Mouse (Mus musculus): ENCODE measurements around the gene Rnf149. TPM values are rescaled to one million over a fixed set of nuclear protein-coding genes. Genes with fewer than 3 reads are reported as not detected.
"Not testable (repeated sequence)": the region's sequence is repeated elsewhere in the genome, so short reads cannot be mapped to it uniquely, and the experiment has no call there.

The Rnf149 gene
- polyA plus RNA-seq, 1 experiment from 2014 or later: 18.9 TPM

DNA sequence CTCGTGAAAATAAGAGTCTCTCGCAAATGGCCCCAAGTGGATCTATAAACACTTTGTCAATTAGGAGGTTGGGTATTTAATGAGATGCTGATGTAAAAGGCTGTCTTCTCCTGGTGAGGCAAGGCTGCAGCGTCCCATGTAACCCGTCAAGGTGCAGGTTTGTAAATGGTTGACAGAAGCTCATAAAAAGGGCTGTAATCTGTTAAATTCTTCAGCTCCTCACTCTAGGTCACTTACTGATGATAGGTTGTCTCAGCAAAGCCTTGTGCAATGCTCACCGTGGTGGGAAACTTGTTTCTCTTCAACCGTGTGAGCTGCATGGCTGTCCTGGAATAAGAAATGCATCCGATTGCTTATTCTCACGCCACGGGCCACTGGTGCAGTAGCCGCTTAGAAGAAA, 16.6 kb upstream of the Rnf149 start:
- no peak for DNase-seq (ENCODE audit: extremely low spot score, low spot score)
- no peaks in the 10 kb centered on the region for H3K9me3 ChIP-seq
- H3K27ac ChIP-seq: no peak overlapping the region
- no peaks in the 10 kb centered on the region for H3K36me3 ChIP-seq (replicated peaks)
- H3K27me3 ChIP-seq (ENCODE audit: poor library complexity, severe bottlenecking): no peaks in the 10 kb centered on the region
- 88% methylated on average over 10 of the region's 10 CpGs for WGBS
- H3K4me1 ChIP-seq: no peaks in the 10 kb centered on the region
- no peak overlapping the region for H3K4me3 ChIP-seq

DNA sequence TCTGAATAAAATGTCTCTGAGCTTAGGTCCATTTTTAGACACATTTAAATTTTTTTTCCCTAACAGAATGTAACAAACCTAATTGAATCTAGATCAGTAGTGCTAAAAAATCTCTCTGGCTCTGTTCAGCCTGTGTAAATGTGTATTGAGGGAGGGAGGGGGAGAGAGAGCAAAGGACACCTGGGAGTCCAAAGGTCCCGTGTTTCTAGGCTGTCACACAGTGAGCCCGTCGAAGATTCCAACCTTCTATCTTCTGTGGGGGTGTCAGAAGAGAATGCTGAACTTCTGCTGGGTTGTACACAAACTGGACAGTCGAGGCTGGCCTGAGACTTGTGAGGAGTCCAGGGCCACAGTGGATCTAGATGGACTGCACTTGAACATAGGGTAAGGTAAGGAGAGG, 14.9 kb upstream of the Rnf149 start:
- H3K4me3 ChIP-seq: no peak overlapping the region
- H3K9me3 ChIP-seq: no peaks in the 10 kb centered on the region
- H3K27me3 ChIP-seq (ENCODE audit: poor library complexity, severe bottlenecking): no peaks in the 10 kb centered on the region
- H3K27ac ChIP-seq: no peak overlapping the region
- H3K4me1 ChIP-seq: no peaks in the 10 kb centered on the region
- WGBS: 83% methylated on average over 4 of the region's 4 CpGs
- no peak for DNase-seq (ENCODE audit: extremely low spot score, low spot score)
- no peaks in the 10 kb centered on the region for H3K36me3 ChIP-seq (replicated peaks)

DNA sequence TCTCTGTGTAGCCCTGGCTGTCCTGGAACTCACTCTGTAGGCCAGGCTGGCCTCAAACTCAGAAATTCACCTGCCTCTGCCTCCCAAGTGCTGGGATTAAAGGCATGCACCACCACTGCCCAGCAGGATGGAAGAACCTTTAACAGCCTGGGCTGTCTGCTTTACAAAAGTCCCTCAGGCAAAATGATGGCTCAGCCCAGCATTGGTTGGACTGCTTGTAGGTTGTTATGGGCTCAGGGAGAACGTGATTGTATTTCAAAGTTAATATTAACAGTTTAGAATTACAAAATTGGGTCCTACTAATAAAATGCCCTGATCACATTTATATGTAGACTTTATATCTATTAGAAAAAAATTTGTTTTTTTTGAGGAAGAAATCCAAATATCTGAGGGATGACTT, 14.4 kb upstream of the Rnf149 start:
- not testable (repeated sequence) for H3K27me3 ChIP-seq (ENCODE audit: poor library complexity, severe bottlenecking); H3K9me3 ChIP-seq; H3K4me1 ChIP-seq; H3K4me3 ChIP-seq; H3K36me3 ChIP-seq (replicated peaks); H3K27ac ChIP-seq; DNase-seq (ENCODE audit: extremely low spot score, low spot score)
- WGBS: 78% methylated on average over 1 of the region's 1 CpGs

DNA sequence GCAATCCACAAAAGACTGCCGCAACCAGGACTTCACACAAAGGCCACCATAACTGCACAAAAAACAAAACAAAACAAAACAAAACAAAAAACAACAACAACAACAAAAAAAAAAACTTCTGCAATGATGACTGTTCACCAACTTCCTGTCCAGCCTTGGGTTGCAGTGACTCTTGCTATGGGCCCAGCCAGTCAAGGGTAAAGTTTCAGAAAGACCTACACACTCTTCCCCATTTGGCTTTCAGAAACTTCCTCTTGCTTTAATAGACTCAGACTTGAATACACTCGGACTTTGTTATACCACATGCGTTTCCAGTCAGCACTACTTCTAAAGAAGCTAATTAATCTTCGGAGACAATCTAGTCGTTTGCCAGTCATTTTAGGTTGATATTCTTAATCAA, 13.0 kb upstream of the Rnf149 start:
- no peak overlapping the region for H3K4me3 ChIP-seq
- WGBS: 88% methylated on average over 5 of the region's 5 CpGs
- H3K9me3 ChIP-seq: no peaks in the 10 kb centered on the region
- H3K36me3 ChIP-seq (replicated peaks): no peaks in the 10 kb centered on the region
- H3K4me1 ChIP-seq: no peaks in the 10 kb centered on the region
- DNase-seq (ENCODE audit: extremely low spot score, low spot score): no peak
- no peak overlapping the region for H3K27ac ChIP-seq
- no peaks in the 10 kb centered on the region for H3K27me3 ChIP-seq (ENCODE audit: poor library complexity, severe bottlenecking)

DNA sequence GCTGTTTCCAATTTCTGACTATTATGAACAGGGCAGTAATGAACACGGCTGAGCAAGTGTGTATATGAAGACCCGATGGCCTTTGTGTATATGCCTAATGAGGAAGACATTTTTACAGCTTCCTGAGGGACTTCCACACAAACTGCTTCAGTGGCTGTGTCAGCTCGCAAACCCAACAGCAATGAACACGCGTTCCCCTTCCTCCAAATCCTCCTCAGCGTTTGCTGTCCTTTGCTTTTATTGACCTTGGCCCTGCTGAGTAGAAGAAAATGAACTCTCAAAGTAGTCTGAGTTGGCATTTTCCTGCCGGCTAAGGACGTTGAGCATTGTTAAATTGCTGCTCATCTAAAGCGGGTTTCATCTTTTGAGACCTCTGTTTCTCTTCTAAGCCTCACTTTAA, 8.2 kb upstream of the Rnf149 start:
- no peak overlapping the region for H3K27ac ChIP-seq
- H3K9me3 ChIP-seq: no peaks in the 10 kb centered on the region
- no peaks in the 10 kb centered on the region for H3K27me3 ChIP-seq (ENCODE audit: poor library complexity, severe bottlenecking)
- no peaks in the 10 kb centered on the region for H3K4me1 ChIP-seq
- H3K36me3 ChIP-seq (replicated peaks): no peaks in the 10 kb centered on the region
- no peak for DNase-seq (ENCODE audit: extremely low spot score, low spot score)
- no peak overlapping the region for H3K4me3 ChIP-seq
- 91% methylated on average over 9 of the region's 9 CpGs for WGBS

DNA sequence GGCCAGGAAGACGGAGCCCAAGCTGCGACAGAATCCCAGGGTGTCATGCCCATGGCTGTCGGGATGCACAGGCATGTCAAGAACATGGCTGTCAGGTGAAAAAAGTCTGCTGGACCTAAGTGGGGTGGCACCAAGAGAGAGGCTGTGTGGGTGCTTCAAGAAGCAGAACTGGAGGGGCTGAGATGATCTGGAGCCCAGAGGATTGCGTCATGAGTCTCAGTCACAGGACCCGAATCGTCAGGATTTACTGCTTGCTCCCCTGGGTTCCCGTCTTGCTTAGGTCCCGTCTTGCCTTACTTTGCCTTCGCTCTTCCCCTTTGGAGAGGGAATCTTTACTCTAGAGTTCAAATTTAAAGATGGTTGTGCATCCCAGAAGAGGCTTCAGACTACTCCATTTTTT, 6.0 kb upstream of the Rnf149 start:
- Histone ChIP-seq H3K27me3 (ENCODE audit: poor library complexity, severe bottlenecking) (no peaks in the 10 kb centered on the region), H3K27ac (no peak overlapping the region), H3K36me3 (replicated peaks) (no peaks in the 10 kb centered on the region), H3K9me3 (no peaks in the 10 kb centered on the region), H3K4me3 (no peak overlapping the region), H3K4me1 (peaks cover 7% of the 10 kb centered on the region)
- WGBS: 91% methylated on average over 9 of the region's 9 CpGs
- DNase-seq (ENCODE audit: extremely low spot score, low spot score): no peak

DNA sequence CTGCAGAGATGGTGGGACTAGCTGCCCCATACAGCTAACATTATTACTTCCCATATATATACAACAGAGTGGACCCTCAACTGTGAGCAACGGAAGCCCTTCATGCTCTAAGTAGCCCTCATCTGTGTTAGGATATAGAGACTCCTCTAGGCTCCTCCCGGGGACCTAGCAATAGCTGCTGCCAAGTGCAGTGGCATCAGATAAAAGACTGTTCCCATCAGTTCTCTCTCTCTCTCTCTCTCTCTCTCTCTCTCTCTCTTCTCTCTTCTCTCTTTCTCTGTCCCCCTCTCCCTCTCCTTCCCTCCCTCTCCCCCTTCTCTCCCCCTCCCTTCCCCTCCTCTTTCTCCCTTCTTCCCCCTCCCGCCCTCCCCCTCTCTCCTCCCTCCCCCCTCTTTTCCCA, 4.0 kb upstream of the Rnf149 start:
- Histone ChIP-seq H3K36me3 (replicated peaks) (no peaks in the 10 kb centered on the region), H3K27ac (no peak overlapping the region), H3K4me1 (peaks cover 14% of the 10 kb centered on the region), H3K27me3 (ENCODE audit: poor library complexity, severe bottlenecking) (no peaks in the 10 kb centered on the region), H3K9me3 (no peaks in the 10 kb centered on the region), H3K4me3 (no peak overlapping the region)
- WGBS: 90% methylated on average over 2 of the region's 3 CpGs
- DNase-seq (ENCODE audit: extremely low spot score, low spot score): no peak

DNA sequence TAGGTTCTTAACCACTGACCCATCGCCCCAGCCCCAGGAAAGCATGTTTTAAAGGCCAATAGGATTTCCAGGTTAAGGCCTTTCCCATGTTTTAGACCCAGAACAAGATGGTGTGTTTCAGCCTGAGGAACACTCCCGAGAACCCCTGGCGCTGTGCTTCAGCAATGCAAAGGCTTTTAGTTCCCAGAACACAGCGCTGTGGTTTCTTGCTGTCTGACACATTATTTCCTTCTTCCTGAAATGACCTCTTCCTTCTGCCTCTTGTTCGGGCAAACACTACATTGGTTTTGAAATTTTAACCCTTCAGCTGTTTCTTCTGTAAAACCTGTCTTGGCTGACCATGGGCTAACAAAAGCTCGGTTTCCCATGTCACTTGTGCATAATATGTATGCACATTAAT, 1.9 kb upstream of the Rnf149 start:
- Histone ChIP-seq H3K36me3 (replicated peaks) (no peaks in the 10 kb centered on the region), H3K4me3 (no peak overlapping the region), H3K9me3 (no peaks in the 10 kb centered on the region), H3K4me1 (peaks cover 34% of the 10 kb centered on the region), H3K27me3 (ENCODE audit: poor library complexity, severe bottlenecking) (no peaks in the 10 kb centered on the region), H3K27ac (no peak overlapping the region)
- WGBS: 84% methylated on average over 6 of the region's 6 CpGs
- DNase-seq (ENCODE audit: extremely low spot score, low spot score): no peak

DNA sequence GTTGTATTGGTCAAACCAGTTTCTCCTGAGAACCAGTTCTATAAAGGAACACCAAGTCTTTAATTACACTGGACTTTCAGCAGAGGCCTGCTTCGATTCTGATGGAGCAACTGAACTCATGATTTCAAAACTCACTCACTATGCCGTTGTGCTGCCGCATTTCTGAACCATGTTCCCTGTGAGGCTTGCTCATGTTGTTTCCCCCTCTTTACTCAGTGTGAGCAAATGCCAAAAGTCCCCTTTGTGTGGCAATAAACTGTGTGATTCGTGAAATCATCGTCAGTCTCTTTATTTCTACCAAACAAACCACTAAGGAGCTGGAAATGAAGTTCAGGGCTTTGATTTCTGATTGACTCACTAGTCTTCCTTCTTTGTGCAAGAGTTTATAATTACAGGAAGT, 1.2 kb upstream of the Rnf149 start:
- H3K36me3 ChIP-seq (replicated peaks): no peaks in the 10 kb centered on the region
- H3K9me3 ChIP-seq: no peaks in the 10 kb centered on the region
- peaks cover 39% of the 10 kb centered on the region for H3K4me1 ChIP-seq
- DNase-seq (ENCODE audit: extremely low spot score, low spot score): no peak
- 92% methylated on average over 5 of the region's 5 CpGs for WGBS
- no peak overlapping the region for H3K27ac ChIP-seq
- no peaks in the 10 kb centered on the region for H3K27me3 ChIP-seq (ENCODE audit: poor library complexity, severe bottlenecking)
- H3K4me3 ChIP-seq: no peak overlapping the region

DNA sequence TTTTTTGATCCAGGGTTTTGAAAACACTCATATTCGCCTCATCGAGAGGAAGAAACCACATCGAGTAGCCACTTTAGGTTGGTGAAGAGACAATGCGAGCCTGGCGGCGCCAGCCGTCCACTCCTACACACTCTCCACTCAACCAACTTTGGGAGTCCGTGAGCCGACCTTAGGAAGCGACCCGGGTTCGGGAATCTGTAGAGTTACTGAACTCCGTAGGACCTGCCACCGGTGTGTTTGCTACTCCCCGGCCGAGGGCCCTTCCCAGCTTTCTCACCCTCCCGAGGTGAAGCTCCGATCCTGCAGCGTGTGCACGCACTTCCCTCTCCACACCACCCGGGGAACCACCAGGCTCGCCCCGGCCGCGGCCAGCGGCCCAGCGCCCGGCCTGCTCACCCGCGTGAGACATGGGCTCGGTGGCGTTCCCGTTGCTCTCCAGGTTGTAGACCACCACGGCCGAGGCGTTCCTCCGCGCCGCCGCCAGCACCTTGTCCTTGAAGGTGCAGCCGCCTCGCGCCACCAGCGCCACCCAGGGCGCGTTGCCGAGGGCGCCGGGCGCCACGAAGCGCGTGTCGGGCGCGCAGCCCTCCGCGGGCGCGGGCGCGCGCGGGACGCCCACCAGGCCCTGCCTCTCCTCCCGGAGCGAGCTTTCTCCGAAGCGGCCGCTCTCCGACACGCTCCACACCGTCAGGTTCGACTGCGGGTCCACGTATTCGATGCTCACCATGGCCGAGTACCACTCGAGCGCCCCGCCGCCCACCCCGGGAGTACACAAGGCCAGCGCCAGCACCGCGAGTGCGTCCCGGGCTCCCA, 568 bp downstream of the Rnf149 start:
- under 1% methylated on average over 88 of the region's 88 CpGs for WGBS
- Histone ChIP-seq H3K36me3 (replicated peaks) (peaks cover 4% of the 10 kb centered on the region), H3K27me3 (ENCODE audit: poor library complexity, severe bottlenecking) (no peaks in the 10 kb centered on the region), H3K4me3 (peak overlapping the region; percentile 74), H3K27ac (peak overlapping the region; percentile 98), H3K9me3 (no peaks in the 10 kb centered on the region), H3K4me1 (peaks cover 43% of the 10 kb centered on the region)
- peak; percentile 63 for DNase-seq (ENCODE audit: extremely low spot score, low spot score)

DNA sequence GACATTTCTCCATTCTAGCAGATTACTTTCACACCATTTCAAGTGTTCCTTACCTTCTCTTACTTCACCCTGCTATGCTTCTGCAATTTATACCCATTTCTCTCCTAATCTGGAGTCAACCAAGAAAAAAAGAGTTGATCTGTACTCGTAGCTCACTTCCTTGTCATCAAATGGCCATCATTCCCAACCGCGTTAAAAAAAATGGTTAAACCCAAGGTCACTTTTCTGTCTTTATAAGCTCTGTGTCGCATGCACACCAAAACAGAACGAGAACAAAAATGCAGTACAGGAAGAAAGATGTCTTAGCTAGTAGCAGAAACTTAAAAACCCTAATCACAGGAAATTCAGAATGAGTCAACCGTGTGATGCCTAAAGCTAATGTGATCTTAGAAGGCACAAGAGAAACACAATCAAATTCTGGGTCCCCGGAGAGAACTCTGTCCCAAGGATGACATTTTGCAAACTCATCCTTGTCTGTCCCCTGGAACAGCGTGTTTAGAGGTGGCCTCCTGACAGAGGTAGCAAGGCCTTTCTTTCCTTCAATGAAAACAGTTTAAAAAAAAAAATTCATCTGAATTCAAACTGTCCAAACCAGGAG, 1.3 kb downstream of the Rnf149 start:
- no peak for DNase-seq (ENCODE audit: extremely low spot score, low spot score)
- WGBS: 28% methylated on average over 8 of the region's 8 CpGs
- peak overlapping the region; percentile 98 for H3K27ac ChIP-seq
- peaks cover 7% of the 10 kb centered on the region for H3K36me3 ChIP-seq (replicated peaks)
- no peaks in the 10 kb centered on the region for H3K9me3 ChIP-seq
- H3K4me1 ChIP-seq: peaks cover 43% of the 10 kb centered on the region
- peak overlapping the region; percentile 74 for H3K4me3 ChIP-seq
- no peaks in the 10 kb centered on the region for H3K27me3 ChIP-seq (ENCODE audit: poor library complexity, severe bottlenecking)

DNA sequence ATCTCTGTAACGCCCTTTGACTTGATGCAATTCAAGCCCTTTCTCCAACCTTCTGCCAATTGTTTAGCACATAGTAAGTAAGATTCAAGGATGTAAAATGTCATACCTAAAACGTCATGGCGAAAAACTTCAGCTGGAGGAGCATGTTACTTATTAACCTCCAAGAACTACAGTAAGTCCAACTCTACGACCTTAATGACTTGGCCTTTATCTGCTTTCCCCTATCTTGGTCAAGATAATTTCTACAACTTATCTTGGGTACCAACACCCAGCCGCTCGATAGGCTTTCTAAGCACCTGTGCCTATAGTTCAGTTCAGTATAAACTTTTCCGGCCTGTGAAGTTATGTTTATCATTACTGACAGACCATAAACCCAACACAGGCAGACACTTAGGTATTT, 3.3 kb downstream of the Rnf149 start:
- Histone ChIP-seq H3K9me3 (no peaks in the 10 kb centered on the region), H3K27ac (no peak overlapping the region), H3K27me3 (ENCODE audit: poor library complexity, severe bottlenecking) (no peaks in the 10 kb centered on the region), H3K4me1 (peaks cover 36% of the 10 kb centered on the region), H3K36me3 (replicated peaks) (peaks cover 22% of the 10 kb centered on the region), H3K4me3 (no peak overlapping the region)
- WGBS: 88% methylated on average over 7 of the region's 7 CpGs
- DNase-seq (ENCODE audit: extremely low spot score, low spot score): no peak

DNA sequence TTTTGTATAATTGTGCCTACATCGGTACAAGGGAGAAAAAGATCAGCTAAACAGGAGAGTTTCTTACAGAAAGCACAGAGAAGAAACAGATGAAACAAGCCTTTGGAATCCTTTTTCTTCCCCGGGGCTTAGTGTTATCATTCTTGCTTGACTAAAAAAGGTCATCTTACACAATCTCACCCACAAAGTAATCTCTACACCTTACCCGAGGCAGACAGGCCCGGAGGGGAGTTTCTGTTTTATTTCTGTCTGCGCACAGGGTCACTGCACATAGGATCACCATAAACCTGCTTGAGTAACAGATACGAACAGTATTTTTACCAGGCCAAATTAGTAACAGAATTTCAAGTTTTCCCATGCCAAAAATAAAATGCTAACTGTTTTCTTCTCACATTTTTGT, 5.6 kb downstream of the Rnf149 start:
- no peak for DNase-seq (ENCODE audit: extremely low spot score, low spot score)
- WGBS: 82% methylated on average over 6 of the region's 6 CpGs
- H3K27me3 ChIP-seq (ENCODE audit: poor library complexity, severe bottlenecking): no peaks in the 10 kb centered on the region
- H3K4me3 ChIP-seq: no peak overlapping the region
- peaks cover 22% of the 10 kb centered on the region for H3K36me3 ChIP-seq (replicated peaks)
- no peak overlapping the region for H3K27ac ChIP-seq
- H3K4me1 ChIP-seq: peaks cover 29% of the 10 kb centered on the region
- no peaks in the 10 kb centered on the region for H3K9me3 ChIP-seq
